Mouse (Mus musculus) c-Kit-positive CD71-positive TER-119-positive erythroid progenitor cells, embryonic 14.5 days (primary cell): ENCODE measurements around the gene Bcas3.

ENCODE experiments used
- DNase-seq: peaks from one replicate; pipeline ENCODE4 v3.0.0-alpha.2; 2013; ENCODE audit warnings: low spot score

Gene Bcas3

DNA sequence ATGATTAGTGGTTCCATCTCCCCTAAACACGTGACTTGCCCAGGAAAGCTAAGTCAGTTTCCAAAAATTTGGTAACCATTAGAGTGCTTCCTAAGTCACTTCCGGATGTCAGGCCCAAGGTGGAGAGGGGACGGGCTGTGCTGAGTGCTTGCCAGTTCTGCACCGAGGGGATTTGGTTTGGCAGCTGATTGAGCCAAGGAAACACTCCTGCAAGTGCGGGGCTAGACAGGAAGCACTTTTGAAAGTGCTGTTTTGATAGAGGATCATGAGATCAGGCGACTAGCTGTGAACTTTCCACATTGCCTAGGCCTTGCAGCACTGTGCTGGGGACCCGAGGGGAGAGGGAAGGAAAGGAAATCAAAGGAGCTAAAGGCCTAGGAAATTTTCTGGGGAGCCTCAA lies 262.5 kb downstream of the Bcas3 start:
- no peak for DNase-seq

DNA sequence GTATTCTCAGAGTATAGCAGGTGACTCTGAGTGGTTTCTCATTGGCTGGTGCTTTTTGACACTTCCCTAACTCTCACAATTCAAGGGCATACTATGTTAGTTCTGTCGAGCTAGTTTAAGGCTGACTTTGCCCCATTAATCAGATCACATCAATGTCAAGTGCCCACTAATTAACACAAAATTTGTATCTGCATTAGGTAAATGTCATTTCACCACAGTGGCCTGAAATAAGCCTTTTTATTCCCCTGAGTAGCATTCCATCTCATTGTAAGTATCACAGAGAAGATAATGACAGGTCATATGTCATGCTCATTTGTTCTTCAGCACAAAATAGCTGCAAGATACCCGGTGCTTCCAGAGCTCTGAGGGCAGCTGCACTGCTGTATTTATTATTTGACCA lies 268.5 kb downstream of the Bcas3 start:
- no peak for DNase-seq

DNA sequence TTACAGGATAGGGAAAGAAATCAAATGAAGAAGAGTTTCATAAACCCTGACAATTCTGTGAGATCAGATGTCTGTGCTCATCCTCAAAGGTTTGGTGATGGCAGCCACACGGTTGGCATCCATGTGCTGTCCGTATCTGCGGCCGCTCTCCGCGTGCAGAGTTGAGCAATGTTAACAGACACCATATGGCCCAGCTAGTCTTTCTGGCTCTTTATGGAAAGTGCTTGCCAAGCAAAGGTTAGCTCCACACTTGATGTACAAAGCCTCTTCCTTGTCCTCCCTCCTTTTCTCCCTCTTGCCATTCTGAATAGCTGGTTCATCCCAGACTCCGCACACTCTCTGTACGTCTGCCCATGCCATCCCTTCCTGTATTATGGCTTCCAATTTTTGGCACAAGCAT lies 269.0 kb downstream of the Bcas3 start:
- DNase-seq, result no peak

DNA sequence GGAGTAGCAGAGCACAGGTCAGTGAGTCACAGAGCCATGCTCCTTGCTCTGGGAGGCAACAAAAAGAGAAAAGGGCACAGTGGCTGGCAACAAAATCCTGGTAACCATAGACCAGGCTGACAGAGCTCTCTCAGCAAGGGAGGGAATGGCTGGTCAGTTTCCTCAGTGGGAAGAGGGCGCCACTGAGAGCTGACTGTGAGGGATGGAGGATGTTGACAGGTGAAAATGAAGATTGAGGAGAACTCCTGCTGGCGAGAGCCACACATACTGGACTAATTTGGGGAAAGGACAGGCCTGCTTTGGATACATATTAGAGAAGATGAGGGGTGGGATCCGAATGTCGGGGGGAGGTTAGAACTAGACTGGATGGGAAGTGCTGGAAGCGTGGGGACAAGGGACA lies 272.2 kb downstream of the Bcas3 start:
- DNase-seq, result no peak

DNA sequence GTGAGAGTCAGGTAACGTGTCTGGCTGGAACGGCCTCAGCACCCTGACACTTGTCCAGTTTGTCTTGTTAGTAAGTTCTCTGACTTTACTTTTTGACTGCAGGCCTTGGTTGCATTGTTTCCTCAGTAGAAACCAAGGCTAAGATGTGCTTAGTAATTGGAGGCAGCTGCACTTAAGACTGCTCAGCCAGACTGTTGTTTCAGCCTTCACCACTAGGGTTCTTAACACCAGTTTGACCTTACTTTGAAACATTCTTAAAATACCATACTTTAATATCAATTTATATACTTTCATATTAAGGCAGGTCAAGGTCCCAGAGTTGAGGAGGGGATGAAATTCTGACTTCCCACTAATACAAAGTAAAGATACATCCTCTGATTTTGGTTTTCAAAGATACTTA lies 273.9 kb downstream of the Bcas3 start:
- no peak for DNase-seq

DNA sequence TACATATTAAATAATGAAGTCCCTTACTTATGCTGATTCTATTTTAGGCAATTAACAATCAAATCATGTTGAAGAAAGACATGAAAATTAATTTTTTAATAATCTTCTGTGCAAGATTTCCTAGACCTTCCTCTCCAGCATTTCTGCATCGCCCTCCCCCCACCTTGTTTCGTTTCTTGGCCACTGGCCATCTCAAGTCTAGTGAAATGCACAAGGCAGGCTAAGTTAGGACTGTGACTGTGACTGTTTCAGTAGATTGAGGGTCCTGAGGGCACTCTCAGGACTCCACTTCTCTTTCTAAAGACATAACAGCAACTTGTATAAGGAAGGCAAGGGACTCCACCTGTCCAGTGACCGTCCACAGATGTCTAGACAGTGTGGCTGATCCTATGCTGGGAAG lies 274.4 kb downstream of the Bcas3 start:
- DNase-seq, result no peak

DNA sequence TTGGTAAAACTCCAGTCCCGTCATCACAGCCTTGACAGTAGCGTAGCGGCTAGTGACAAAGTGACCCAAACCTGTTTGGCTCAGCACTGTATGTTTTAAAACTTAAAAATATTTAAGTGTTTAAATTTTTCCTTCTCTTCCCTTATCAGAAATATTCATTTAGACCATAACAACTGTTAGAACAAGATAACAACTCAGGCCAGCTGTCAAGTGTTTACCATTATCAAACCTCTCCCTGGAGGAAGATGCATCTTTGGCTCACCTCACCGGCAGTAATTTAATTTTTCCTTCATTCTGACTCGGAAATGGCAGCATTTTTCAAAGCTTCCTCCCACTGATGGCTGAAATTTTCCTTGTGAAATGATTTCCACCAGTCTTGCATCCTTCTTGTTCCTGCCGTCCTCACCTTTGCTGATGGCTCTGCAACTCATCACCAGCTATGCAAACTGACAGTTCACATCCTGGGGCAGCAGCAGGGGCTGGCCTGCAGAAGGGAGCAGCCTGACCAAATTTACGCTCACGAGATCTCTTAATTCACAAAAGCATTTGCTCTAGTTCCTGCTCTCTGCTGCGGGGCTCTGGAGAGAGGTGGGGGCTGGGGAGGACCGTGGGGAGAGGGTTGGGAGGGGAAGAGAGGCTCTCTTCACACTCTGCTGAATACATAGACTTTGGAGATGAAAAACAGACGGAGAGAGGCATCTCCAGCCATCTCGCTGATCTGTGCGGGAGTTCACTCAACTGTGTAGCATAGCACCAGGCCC lies 275.5 kb downstream of the Bcas3 start:
- DNase-seq, result peak; percentile 27

DNA sequence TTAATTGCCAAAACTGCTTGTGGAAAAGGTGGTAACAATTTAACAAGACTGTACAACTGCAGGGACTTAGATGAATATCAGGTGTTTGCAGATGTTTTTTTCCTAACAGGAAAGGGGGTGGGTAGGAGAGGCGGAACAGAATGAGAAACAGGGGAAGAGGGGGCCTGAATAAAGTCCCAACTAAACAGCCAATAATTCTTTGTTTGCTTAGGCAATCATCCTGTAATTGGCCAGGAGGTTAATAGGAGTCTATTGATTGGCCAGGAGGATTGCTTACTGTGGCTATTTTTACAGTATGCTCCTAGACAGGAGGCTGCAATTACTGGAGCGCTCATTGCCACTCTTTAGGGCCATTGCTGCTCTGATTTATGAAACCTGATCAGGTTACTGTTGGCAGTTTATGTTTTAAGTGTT lies 279.6 kb downstream of the Bcas3 start:
- no peak for DNase-seq

DNA sequence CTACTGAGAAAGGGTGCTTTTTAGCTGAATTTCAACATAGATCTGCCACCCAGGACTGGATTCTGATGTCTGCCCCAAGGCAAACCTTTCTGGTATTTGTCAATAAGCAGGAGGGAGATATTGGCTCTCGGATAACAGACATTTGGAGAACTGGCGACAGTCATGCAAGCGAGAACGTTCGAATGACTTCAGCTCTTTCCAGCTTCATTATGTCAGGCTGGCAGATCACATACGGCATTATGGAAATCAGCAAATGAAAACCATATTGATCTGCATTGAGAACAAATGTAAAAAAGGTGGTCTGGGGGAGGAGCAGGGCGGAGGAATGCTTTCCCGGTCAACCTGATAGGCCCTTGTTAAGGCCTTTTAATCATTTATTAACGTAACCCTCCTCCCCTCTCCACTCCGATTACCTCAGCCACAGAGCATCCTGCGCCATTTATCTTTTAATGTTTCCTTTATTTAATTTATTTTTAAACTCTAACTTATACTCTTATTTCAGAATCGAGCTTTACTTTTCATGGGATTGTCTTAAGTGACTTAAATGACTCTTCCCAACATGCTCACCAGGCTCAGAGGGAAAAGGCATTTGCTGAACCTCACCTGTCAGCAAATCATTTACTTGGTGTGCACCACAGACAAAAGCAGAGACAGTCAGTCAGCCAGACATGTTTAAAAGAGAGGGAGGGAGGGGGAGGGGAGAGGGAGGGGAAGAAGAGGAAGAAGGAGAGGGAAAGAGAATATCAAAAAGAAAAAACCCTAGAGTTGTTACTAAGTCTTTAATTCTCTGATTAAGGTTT lies 285.9 kb downstream of the Bcas3 start:
- DNase-seq, result no peak

DNA sequence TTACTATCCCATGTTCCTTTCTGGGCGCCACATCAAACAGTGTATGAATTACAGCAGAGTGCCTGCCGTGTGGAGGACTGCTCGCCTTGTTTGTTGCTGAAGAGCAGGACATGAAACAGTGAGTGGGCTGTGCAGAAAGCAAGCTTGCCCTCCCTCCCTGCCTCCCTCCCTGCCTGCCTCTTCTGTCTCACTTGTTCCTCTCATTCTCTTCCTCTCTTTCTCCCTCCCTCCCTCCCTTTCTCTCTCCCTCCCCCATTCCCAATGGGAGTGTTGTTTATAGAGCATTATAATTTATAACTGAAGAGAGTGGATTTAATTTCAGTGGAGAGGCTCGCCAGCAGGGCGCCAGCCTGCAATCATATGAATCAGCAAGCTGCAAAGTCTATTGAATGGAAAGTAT lies 287.7 kb downstream of the Bcas3 start:
- DNase-seq, result no peak

DNA sequence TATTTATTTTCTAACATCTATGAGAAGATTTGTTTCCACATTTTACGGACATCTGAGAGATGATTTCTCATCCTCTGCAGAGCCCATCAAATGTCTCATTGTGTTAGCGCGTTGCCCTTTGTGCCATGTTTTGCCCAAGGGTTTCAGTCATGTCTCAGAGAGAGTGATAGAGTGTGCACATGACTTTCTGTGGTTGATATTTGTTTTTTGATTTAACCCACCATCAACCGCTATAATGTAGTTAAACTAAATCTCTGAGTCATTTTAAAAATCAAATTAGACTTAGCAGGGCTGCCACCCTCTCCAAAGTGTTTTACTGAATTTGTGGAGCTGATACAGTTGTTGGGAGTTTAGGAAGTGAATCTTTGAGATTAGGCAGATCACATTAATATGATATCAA lies 288.5 kb downstream of the Bcas3 start:
- no peak for DNase-seq

DNA sequence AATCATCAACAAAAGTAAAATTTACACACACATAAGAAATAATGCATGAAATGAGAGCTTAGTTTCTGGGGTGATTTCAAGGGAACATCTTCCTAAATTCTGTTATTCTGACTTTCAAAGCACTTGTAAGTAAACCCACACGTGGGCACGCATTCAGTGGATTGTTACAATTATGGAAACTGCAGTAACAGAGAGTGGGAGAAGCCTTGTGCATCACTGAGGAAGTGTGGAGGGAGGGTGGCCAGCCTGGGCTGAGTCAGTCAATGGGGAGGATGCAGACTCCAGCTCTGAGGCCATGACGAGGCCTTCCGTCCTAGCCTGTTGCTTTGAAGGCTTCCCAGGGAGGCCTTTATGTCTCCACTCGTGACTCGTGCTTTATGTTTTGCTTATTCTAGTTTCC lies 289.6 kb downstream of the Bcas3 start:
- DNase-seq, result no peak

DNA sequence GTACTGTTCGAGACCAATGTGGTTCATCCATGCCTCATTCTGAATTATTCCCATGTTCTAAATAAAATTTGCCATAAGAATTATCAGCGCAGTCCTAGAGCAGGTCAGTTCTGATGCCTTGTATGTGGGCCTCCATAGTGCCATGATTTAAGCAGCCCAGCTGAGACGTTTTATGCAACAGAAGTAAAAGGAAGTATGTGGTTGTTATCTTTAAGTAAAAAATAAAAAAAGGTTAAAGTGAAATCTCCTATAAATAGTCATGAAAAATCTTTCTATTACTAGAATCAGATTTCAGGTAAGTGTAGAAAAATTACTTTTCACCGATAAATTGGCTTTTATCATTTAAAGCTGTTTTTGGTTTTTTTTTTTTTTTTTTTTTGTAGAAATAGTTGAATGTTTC lies 290.1 kb downstream of the Bcas3 start:
- no peak for DNase-seq

DNA sequence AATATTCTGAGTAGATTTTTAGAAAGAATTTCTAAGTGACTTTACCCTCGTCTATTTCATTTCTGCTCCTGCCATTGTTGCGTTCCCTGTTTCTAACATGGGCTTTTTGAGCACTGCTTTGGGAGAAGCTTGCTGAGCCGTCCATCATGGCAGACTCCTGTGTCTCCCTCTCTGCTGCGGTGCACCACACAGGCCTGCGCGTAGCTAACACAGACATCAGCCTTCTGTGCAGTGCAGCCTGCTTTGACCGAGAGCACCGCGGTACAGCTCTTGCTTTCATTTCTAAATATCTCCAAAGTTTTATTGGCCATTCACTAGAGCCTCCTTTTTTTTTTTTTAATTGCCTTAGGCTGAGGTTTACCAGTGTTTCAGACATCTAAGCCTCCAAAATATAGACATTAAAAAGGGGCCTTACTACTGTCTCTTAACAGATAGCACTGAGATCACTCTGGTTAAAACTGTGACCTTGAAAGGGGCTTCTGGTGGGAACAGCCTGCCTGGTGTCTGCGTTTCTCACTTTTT lies 290.6 kb downstream of the Bcas3 start:
- DNase-seq, result peak; percentile 12

DNA sequence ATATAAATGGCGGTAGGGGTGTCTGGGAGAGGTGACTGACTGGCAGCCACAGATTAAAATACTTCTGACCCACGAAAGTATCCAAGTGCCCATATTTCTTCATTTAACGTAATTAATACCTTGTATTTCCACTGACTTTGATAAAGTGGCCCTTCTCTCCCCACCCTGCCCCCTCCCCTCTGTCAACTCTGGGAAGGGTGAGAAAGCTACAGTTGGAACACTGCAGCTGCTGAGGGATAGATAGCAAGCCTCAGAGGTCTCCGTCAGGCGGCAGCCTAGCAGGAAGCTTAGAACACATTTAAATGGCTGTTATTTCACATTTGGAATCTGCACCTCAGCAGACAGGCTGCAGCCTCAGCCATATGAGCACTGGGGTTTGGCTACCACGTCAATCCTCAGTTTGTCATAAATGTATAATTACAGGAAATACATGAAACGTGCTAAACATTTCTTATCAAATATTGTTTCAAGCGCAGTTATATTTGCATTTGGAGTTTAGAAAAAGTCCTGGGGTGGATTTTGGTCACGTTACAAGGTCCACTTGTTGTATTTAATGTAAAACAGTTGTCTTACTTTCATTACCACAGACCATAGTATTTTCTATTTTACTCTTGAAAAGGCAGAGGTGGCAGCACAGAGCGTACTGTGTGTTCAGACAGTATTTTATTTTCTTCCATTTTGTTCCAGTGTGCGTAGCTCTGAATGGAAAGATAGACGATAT lies 291.2 kb downstream of the Bcas3 start:
- DNase-seq, result peak; percentile 47

DNA sequence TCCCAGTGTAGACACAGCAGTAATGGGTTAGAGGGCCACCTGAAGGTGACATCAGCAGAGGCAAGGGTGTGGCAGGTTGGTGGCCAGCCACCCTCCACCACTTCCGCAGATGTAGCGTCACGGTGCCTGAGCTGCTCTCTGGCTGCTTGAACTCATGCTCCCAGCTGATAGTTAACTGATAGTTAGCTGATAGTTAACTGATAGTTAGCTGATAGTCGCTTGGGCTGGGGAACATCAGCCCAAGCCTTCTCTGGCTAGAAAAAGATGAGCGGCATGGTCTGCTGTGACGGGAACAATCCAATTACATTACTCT lies 291.7 kb downstream of the Bcas3 start:
- peak; percentile 41 for DNase-seq

DNA sequence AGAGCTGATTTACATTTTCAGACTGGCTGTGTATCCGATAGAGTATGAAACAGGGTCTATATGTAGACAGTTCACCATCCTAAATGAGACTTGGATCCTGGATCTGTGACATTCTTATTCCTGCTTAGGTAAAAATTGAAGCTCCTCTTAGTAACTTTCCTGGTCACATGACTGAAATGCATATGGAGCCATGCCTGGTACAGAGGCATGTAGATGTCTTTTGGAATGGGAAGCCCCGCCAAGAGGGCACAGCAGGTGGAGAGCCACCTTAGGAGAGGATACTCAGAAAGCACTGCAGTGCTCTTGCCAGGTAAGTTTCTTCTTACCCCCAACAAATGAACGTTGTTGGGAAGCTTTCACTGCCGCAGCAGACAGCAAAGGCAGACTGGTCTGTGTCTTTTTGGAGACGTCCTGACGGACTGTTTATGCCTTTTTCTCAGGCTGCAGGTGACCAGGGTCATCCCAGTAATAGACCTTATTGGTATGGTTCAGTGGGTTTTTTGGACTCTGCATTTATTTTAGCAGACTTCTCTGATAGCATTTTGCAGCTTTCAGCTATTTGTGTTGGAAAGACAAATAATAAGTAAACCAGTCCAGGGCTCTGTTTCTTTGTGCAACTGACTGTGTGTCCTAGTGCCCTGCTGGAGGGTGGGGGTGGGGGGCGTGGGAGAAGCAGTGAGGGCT lies 292.3 kb downstream of the Bcas3 start:
- no peak for DNase-seq

DNA sequence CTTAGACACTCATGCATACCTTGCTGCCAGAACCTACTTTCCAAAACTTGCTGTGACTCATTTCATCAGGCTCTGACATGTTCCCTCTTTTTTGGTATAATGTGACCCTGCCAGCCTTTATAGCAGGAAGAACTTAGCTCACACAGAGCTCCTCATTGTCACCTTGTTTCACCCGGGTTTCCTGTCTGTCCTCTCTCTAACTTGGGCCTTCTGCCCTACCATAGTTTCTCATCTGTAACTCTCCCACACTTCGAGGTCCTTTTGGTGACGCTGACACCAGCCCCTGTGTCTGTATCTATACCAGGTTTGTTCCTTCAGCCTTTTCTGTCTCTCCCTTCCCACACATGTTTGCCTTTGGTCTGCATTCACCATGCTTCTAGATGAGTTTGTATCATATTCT lies 295.9 kb downstream of the Bcas3 start:
- DNase-seq, result no peak

DNA sequence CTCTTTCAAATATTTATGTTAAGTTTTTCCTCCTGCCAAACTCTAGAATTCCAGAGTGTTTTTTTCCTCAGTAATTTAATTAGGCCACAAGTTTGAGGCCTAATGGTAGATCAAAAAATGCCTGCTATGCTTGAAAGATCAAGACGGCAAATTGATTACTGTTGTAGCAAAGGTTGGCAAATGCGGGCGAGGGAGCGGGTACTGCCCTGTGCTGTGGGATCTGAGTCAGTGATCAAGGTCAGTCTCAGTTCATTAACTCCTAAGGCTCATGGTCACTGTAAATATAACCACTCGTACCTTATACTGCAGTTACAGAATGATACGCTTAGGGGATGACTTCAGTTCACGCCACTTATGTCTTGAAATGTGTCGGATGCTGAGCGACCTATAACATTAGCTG lies 296.4 kb downstream of the Bcas3 start:
- no peak for DNase-seq

DNA sequence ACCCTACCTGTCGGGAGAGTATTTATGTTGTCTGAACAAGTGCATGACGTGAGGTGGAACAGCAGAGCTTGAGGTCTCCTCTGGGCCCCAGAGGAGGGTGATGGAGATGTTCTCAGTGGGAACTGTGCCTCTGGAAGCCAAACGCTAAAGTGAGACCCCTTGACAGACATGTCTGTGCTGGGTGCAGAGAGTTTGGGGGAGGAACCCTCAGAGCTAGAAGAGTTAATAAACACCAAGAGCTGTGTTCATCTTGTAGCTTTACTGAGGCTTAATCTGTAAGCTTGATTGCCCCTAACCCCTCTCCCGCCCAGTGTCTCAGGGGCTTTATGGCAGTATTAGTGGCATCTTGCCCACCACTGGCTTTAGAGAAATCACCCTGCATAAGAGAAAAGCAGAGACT lies 304.5 kb downstream of the Bcas3 start:
- DNase-seq, result no peak

DNA sequence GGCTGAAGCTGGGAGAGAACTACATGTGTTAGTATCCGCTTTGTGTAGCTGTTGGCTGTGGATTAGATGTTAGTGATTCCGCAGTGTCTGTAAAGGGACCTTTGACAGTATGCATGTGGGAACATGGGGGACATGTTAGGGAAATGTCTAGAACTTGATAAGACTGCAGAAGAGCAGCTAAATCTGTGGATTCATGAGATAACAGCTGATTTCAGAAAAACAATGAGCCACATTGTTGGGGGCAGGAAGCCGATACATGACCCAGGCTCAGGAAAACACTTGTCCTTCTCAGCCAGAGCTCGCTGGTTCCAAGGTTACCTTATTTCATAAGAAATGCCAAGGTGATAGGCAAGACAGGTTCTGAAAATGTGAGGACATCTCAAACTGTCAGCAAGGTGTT lies 307.3 kb downstream of the Bcas3 start:
- DNase-seq, result no peak

DNA sequence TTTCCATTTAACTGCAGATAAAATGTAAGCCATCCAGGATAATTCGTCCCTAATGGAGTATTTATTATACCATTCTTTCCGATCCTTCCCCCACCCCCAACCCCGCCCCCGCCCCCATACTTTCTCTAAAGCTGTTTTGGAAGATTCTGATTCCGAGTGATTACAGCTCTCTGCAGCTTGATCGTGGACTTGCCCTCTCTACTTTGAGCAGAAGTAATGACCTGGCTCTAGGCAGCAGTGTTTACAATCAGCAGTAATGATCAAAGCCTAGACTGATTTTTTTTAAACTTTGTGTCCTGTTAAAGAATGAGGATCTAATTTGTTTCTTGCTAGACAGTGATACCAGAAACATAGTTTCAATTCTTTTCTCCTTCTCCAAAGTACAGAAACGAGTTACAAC lies 314.2 kb downstream of the Bcas3 start:
- DNase-seq, result no peak
